Mouse (Mus musculus): ENCODE results near the gene Leap2. TPM values are rescaled to one million over a fixed set of nuclear protein-coding genes. Genes with fewer than 3 reads are reported as not detected.

Leap2 gene
- total and polyA plus RNA-seq, 2 experiments from 2014 or later, result not detected

DNA sequence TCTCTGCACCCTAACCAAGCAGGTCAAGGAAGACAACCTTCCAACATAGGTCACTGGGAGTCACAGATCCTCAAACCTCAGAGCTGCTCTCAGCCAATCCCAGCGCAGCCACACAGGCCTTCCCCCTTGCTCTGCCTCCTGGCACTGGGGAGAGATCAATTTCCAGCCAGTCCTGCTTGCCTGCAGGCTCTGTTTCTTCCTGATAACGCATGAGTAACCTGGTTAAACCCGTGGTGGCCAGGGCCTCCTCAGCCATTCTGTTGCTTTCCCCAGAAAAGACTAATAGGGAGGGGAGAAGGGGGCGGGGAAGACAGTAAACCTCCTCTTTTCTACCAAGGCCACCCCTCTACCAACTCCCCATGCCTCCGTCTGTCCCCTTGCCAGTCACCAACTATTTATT lies 38.8 kb upstream of the Leap2 start:
- DNase-seq (no peak), ATAC-seq (no peak)
- Histone ChIP-seq H3K4me2 (ENCODE audit: low read depth) (no peak overlapping the region), H3K4me3 (ENCODE audit: low read depth, low read length) (no peak overlapping the region), H3K36me3 (ENCODE audit: insufficient read depth) (no peaks in the 10 kb centered on the region), H3K27me3 (ENCODE audit: insufficient read depth, low read length) (peaks cover 39% of the 10 kb centered on the region), H3K4me1 (ENCODE audit: insufficient read depth) (peaks cover 6% of the 10 kb centered on the region), H3K27ac (ENCODE audit: low read depth, low read length) (no peak overlapping the region), H3K9ac (no peak overlapping the region), H3K9me3 (ENCODE audit: low read length) (no peaks in the 10 kb centered on the region)
- no peak for TF ChIP-seq CTCF (IDR thresholded peaks at IDR 0.05; ENCODE audit: low read depth)
- 23% methylated on average over 5 of the region's 5 CpGs for WGBS

DNA sequence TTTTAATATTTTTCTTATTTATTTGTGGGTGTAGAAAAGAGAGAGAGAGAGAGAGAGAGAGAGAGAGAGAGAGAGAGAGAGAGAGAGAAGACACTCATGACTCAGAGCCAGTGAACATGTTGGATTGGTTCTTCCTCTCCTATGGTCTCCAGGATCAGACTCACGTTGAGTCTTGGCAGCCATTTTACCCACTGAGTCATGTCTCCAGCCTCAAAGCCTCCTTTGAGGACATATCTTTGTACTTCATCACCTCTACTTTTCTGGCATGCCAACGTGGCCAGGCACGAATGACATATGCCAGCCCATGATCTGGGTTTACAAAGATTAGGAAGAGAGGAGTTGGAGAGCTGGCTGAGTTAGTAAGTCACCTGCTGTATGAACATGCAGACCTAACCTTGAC lies 37.2 kb upstream of the Leap2 start:
- no peak overlapping the region for H3K27ac ChIP-seq (ENCODE audit: low read depth, low read length)
- TF ChIP-seq CTCF (IDR thresholded peaks at IDR 0.05; ENCODE audit: low read depth), result no peak
- ATAC-seq, result no peak
- no peak for DNase-seq
- H3K4me1 ChIP-seq (ENCODE audit: insufficient read depth), result peaks cover 5% of the 10 kb centered on the region; the same call in 1 of the 2 replicates
- H3K4me3 ChIP-seq (ENCODE audit: low read depth, low read length), result no peak overlapping the region
- H3K36me3 ChIP-seq (ENCODE audit: insufficient read depth), result no peaks in the 10 kb centered on the region
- H3K4me2 ChIP-seq (ENCODE audit: low read depth), result no peak overlapping the region
- peaks cover 33% of the 10 kb centered on the region for H3K27me3 ChIP-seq (ENCODE audit: insufficient read depth, low read length)
- WGBS, result 82% methylated on average over 3 of the region's 3 CpGs
- no peaks in the 10 kb centered on the region for H3K9me3 ChIP-seq (ENCODE audit: low read length)
- no peak overlapping the region for H3K9ac ChIP-seq

DNA sequence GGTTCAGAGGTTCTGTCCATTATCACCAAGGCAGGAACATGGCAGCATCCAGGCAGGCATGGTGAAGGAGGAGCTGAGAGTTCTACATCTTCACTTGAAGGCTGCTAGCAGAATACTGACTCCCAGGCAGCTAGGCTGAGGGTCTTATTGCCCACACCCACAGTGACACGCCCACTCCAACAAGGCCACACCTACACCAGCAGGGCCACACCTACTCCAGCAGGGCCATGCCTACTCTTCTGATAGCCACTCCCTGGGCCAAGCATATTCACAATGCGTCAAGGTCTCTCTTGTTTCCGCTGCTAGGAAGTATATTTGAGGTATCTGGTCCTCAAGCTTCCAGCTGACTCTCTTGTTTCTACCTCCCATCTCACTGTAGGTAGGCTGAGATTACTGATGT lies 36.0 kb upstream of the Leap2 start:
- DNase-seq (no peak), ATAC-seq (no peak)
- no peak for TF ChIP-seq CTCF (IDR thresholded peaks at IDR 0.05; ENCODE audit: low read depth)
- H3K27ac ChIP-seq (ENCODE audit: low read depth, low read length), result no peak overlapping the region
- 79% methylated on average over 3 of the region's 3 CpGs for WGBS
- H3K36me3 ChIP-seq (ENCODE audit: insufficient read depth), result no peaks in the 10 kb centered on the region
- H3K27me3 ChIP-seq (ENCODE audit: insufficient read depth, low read length), result peaks cover 22% of the 10 kb centered on the region
- H3K4me2 ChIP-seq (ENCODE audit: low read depth), result no peak overlapping the region
- no peak overlapping the region for H3K9ac ChIP-seq
- H3K9me3 ChIP-seq (ENCODE audit: low read length), result no peaks in the 10 kb centered on the region
- no peak overlapping the region for H3K4me3 ChIP-seq (ENCODE audit: low read depth, low read length)
- H3K4me1 ChIP-seq (ENCODE audit: insufficient read depth), result peaks cover 5% of the 10 kb centered on the region; the same call in 1 of the 2 replicates

DNA sequence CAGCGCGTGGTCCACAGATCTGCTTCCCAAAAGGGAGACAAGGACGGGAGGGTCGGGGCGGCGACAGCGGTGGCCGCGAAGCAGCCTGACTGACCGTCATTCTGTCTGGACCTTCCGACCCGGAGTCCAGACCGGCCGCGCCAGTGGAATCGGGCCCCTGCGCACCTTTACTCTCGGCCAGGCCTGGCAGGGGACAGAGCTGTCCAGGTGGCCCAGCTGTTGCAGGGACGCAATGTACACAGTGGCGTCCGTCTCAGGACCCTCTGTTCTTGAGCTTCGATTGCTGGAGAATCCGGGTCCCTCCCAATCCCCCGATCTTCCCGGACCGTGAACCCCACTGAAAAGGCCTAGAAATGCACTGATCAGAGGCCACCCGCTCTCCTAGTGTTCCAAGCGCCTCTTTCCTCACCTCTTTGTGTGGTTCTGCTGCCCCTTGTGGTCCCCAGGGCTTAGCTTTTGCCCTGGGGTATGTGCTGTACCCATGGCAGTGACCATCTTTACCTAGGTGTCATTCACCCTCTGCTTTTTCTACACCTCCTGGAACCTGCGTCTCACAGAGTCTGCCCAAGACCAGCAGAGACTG lies 34.5 kb upstream of the Leap2 start:
- peak overlapping the region; percentile 77 for H3K4me2 ChIP-seq (ENCODE audit: low read depth)
- H3K9me3 ChIP-seq (ENCODE audit: low read length), result no peaks in the 10 kb centered on the region
- TF ChIP-seq CTCF (IDR thresholded peaks at IDR 0.05; ENCODE audit: low read depth), result peak; percentile 21; the same call in 1 of the 2 replicates
- ATAC-seq (peak; percentile 42; the same call in 1 of the 2 replicates), DNase-seq (no peak)
- peak overlapping the region; percentile 43 for H3K9ac ChIP-seq
- no peaks in the 10 kb centered on the region for H3K36me3 ChIP-seq (ENCODE audit: insufficient read depth)
- H3K27me3 ChIP-seq (ENCODE audit: insufficient read depth, low read length), result peaks cover 11% of the 10 kb centered on the region
- peaks cover 5% of the 10 kb centered on the region; the same call in 1 of the 2 replicates for H3K4me1 ChIP-seq (ENCODE audit: insufficient read depth)
- 9% methylated on average over 29 of the region's 29 CpGs for WGBS
- peak overlapping the region; percentile 43 for H3K4me3 ChIP-seq (ENCODE audit: low read depth, low read length)
- no peak overlapping the region for H3K27ac ChIP-seq (ENCODE audit: low read depth, low read length)

DNA sequence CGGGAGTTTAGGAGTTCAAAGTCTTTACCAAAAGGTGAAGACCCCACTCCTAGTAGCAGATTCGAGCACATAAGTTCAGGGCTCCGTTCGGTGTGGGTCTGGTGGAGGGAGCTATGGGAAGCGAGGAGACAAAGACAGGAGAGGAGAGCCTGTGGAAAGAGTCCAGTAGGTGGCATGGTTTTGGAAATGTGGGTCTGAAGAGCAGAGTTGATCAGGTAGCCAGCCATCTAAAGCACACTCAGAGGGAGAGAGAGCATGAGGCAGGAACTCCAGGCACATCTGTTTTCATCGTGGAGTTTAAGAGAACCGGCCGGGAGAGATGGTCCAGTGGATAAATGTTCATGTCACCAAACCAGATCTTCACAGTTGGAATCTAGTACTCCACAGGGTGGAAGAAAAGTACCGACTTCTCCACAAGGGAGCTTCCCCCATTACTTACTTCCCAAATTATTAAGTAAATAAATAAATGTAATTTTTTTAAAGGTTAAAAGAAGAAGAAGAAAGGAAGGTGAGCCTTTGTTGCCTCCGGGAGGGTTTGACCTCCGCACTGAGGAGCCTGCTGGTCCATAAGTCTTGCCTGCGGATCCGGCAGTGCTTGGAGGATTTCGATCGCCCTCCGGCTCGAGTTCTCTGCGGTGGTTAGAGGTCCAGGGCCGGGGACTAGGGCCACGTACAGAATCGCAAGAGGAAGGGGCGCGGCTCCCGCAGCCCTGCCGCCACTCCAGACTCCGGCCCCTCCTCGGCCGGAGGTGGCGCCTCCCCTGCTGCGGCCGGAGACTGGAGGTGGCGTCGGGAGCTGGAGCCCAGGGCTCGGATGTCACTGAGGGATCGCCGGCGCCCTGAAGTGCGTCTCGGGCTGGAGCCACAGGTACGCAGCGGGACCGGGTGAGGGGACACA lies 33.8 kb upstream of the Leap2 start, which contains the start of the genes Gm10447 and Shroom1:
Gene Gm10447, minus strand, starts transcription at position 637 of the 898 bp plus-strand sequence.
Gene Shroom1, plus strand, starts transcription at position 732 of the 898 bp plus-strand sequence.
- no peak within 1 kb of the TSS for H3K27ac ChIP-seq (ENCODE audit: low read depth, low read length)
- peaks cover 8% of the 10 kb centered on the region for H3K27me3 ChIP-seq (ENCODE audit: insufficient read depth, low read length)
- H3K9me3 ChIP-seq (ENCODE audit: low read length), result no peaks in the 10 kb centered on the region
- ATAC-seq (peak; percentile 60), DNase-seq (peak; percentile 44)
- H3K4me3 ChIP-seq (ENCODE audit: low read depth, low read length), result peak within 1 kb of the TSS; percentile 43
- peaks cover 5% of the 10 kb centered on the region; the same call in 1 of the 2 replicates for H3K4me1 ChIP-seq (ENCODE audit: insufficient read depth)
- 5% methylated on average over 42 of the region's 42 CpGs for WGBS
- H3K4me2 ChIP-seq (ENCODE audit: low read depth), result peak within 1 kb of the TSS; percentile 77
- no peaks in the 10 kb centered on the region for H3K36me3 ChIP-seq (ENCODE audit: insufficient read depth)
- TF ChIP-seq CTCF (IDR thresholded peaks at IDR 0.05; ENCODE audit: low read depth), result peak; percentile 48
- H3K9ac ChIP-seq, result peak within 1 kb of the TSS; percentile 43

DNA sequence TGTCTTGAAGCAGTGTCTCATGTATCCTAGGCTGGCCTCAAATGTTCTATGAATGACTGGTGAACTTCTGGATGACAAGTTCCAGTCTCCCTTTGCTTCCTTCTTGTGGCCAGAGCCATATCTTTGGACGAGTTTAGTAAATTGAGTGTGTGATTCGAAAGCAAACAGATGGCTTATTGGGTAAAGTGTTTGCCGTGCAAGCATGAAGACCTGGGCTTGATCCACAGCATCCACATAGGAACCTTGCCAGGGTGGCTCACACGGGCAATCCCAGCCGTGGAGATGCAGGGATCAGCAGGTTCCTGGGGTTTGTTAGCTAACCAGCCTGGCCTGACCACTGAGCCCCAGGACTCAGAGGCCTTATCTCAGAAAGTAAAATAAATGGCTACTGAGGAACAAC lies 30.1 kb upstream of the Leap2 start:
- H3K4me1 ChIP-seq (ENCODE audit: insufficient read depth), result peaks cover 5% of the 10 kb centered on the region; the same call in 1 of the 2 replicates
- 84% methylated on average over 5 of the region's 5 CpGs for WGBS
- DNase-seq, result no peak
- no peak overlapping the region for H3K4me2 ChIP-seq (ENCODE audit: low read depth)
- no peaks in the 10 kb centered on the region for H3K36me3 ChIP-seq (ENCODE audit: insufficient read depth)
- no peak for ATAC-seq
- TF ChIP-seq CTCF (IDR thresholded peaks at IDR 0.05; ENCODE audit: low read depth), result no peak
- no peaks in the 10 kb centered on the region for H3K9me3 ChIP-seq (ENCODE audit: low read length)
- no peak overlapping the region for H3K9ac ChIP-seq
- no peak overlapping the region for H3K27ac ChIP-seq (ENCODE audit: low read depth, low read length)
- H3K27me3 ChIP-seq (ENCODE audit: insufficient read depth, low read length), result peaks cover 2% of the 10 kb centered on the region
- H3K4me3 ChIP-seq (ENCODE audit: low read depth, low read length), result no peak overlapping the region

DNA sequence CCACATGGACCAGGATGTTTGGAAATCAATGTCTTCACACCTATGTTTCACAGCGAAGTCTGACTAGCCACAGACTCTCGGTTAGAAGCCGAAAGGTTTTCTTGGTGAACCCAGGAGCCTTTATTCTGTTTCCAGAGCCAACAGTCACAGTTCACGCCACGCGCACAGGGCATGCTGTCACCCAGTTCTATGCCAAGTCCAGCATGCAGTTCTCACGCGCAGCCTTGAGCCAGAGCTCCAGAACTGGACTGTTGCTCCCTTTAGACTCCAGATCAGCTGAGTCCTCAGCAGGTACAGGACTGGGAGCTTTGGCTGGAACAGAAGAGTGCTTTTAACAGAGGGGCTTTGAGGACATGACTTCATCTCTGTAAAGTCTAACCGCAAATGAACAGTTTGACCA lies 29.4 kb upstream of the Leap2 start:
- Histone ChIP-seq H3K27me3 (ENCODE audit: insufficient read depth, low read length) (no peaks in the 10 kb centered on the region; the same call in 1 of the 2 replicates), H3K4me1 (ENCODE audit: insufficient read depth) (peaks cover 5% of the 10 kb centered on the region; the same call in 1 of the 2 replicates), H3K27ac (ENCODE audit: low read depth, low read length) (no peak overlapping the region), H3K4me3 (ENCODE audit: low read depth, low read length) (no peak overlapping the region), H3K9me3 (ENCODE audit: low read length) (no peaks in the 10 kb centered on the region), H3K9ac (no peak overlapping the region), H3K36me3 (ENCODE audit: insufficient read depth) (no peaks in the 10 kb centered on the region), H3K4me2 (ENCODE audit: low read depth) (no peak overlapping the region)
- no peak for TF ChIP-seq CTCF (IDR thresholded peaks at IDR 0.05; ENCODE audit: low read depth)
- DNase-seq (no peak), ATAC-seq (no peak)
- WGBS, result 95% methylated on average over 9 of the region's 9 CpGs
